Mouse (Mus musculus) liver, adult 2 months (tissue): Measurements from ENCODE around the gene Mt3.

Source experiments
- CTCF ChIP-seq: fragments of 200-500 bp; IDR thresholded peaks from 2 replicates; pipeline ENCODE4 v1.5.1; 2011; ENCODE audit warnings: low read depth, low read length, control low read depth
- POLR2A ChIP-seq: fragments of 200-500 bp; IDR thresholded peaks from 2 replicates; pipeline ENCODE4 v1.6.1; 2011; ENCODE audit warnings: low read length, control low read depth; ENCODE audit not compliant: insufficient read depth; ENCODE audit errors: extremely low read depth

DNA sequence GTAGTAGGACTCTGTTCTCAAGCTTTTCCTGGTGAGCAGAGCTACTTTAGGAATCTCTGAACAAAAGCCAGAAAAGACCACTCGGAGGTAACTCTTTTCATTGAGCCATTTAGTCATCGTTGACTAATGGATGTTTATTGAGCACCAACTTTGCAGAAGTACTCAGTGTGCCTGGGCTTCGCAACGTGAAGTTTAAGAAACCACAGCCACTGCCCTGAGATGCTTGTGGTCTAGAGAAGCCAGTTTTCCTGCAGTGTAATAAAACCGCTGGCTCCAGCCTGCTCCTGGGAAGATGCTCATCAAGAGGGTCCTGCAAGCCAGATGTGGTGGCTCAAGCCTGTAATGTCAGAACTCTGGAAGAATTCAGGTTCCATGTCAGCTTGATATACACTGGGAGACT is 20.3 kb upstream of the Mt3 start:
- TF ChIP-seq CTCF: no peak
- no peak for TF ChIP-seq POLR2A
